Mouse (Mus musculus): ENCODE results near the gene Ppia. TPM values are rescaled to one million over a fixed set of nuclear protein-coding genes. Genes with fewer than 3 reads are reported as not detected.

Gene Ppia
- total RNA-seq, 2 experiments from 2014 or later = 351 to 1,176 TPM

Other genes with a start within 250 kb of the Ppia start
- gene A730071L15Rik, start 215.4 kb upstream of the Ppia start, total RNA-seq (2015; ENCODE audit: low replicate concordance) = not detected in 2 replicates
- gene A730071L15Rik, start 215.4 kb upstream of the Ppia start, total RNA-seq (2017; ENCODE audit: low replicate concordance) = not detected in 2 replicates
- 3.8 and 11.7 TPM in 2 replicates for gene Nudcd3, start 215.0 kb upstream of the Ppia start, total RNA-seq (2015; ENCODE audit: low replicate concordance)
- gene Nudcd3, start 215.0 kb upstream of the Ppia start, total RNA-seq (2017; ENCODE audit: low replicate concordance) = 7.8 and 8.1 TPM in 2 replicates
- gene Npc1l1, start 185.3 kb upstream of the Ppia start, total RNA-seq (2015; ENCODE audit: low replicate concordance) = not detected in 2 replicates
- gene Npc1l1, start 185.3 kb upstream of the Ppia start, total RNA-seq (2017; ENCODE audit: low replicate concordance) = not detected in 2 replicates
- gene Ddx56, start 147.7 kb upstream of the Ppia start, total RNA-seq (2015; ENCODE audit: low replicate concordance) = 4.0 and 16.9 TPM in 2 replicates
- 3.3 and 9.0 TPM in 2 replicates for gene Ddx56, start 147.7 kb upstream of the Ppia start, total RNA-seq (2017; ENCODE audit: low replicate concordance)
- 10.0 and 11.7 TPM in 2 replicates for gene Tmed4, start 140.6 kb upstream of the Ppia start, total RNA-seq (2015; ENCODE audit: low replicate concordance)
- 7.4 and 13.2 TPM in 2 replicates for gene Tmed4, start 140.6 kb upstream of the Ppia start, total RNA-seq (2017; ENCODE audit: low replicate concordance)
- gene Ogdh, start 123.8 kb upstream of the Ppia start, total RNA-seq (2015; ENCODE audit: low replicate concordance) = 78.6 and 82.6 TPM in 2 replicates
- gene Ogdh, start 123.8 kb upstream of the Ppia start, total RNA-seq (2017; ENCODE audit: low replicate concordance) = 88.5 and 94.4 TPM in 2 replicates
- 9.8 and 12.9 TPM in 2 replicates for gene Zmiz2, start 26.4 kb upstream of the Ppia start, total RNA-seq (2015; ENCODE audit: low replicate concordance)
- gene Zmiz2, start 26.4 kb upstream of the Ppia start, total RNA-seq (2017; ENCODE audit: low replicate concordance) = 1.5 and 3.1 TPM in 2 replicates
- 53.3 and 54.0 TPM in 2 replicates for gene H2afv, start 29.0 kb downstream of the Ppia start, total RNA-seq (2015; ENCODE audit: low replicate concordance)
- 32.3 and 44.9 TPM in 2 replicates for gene H2afv, start 29.0 kb downstream of the Ppia start, total RNA-seq (2017; ENCODE audit: low replicate concordance)
- gene Purb, start 60.5 kb downstream of the Ppia start, total RNA-seq (2015; ENCODE audit: low replicate concordance) = 16.1 and 21.9 TPM in 2 replicates
- 13.0 and 19.0 TPM in 2 replicates for gene Purb, start 60.5 kb downstream of the Ppia start, total RNA-seq (2017; ENCODE audit: low replicate concordance)
- 19.2 and 20.8 TPM in 2 replicates for gene Myo1g, start 105.5 kb downstream of the Ppia start, total RNA-seq (2015; ENCODE audit: low replicate concordance)
- 18.7 and 20.8 TPM in 2 replicates for gene Myo1g, start 105.5 kb downstream of the Ppia start, total RNA-seq (2017; ENCODE audit: low replicate concordance)
- 9.8 and 11.0 TPM in 2 replicates for gene Ccm2, start 131.4 kb downstream of the Ppia start, total RNA-seq (2015; ENCODE audit: low replicate concordance)
- 10.3 and 15.7 TPM in 2 replicates for gene Ccm2, start 131.4 kb downstream of the Ppia start, total RNA-seq (2017; ENCODE audit: low replicate concordance)
- gene Nacad, start 190.6 kb downstream of the Ppia start, total RNA-seq (2015; ENCODE audit: low replicate concordance) = 0.19 and 2.3 TPM in 2 replicates
- gene Nacad, start 190.6 kb downstream of the Ppia start, total RNA-seq (2017; ENCODE audit: low replicate concordance) = not detected in 2 replicates
- 8.8 and 10.4 TPM in 2 replicates for gene Tbrg4, start 210.6 kb downstream of the Ppia start, total RNA-seq (2015; ENCODE audit: low replicate concordance)
- gene Tbrg4, start 210.6 kb downstream of the Ppia start, total RNA-seq (2017; ENCODE audit: low replicate concordance) = 10.3 and 18.3 TPM in 2 replicates
- not detected in 2 replicates for gene Wap, start 223.2 kb downstream of the Ppia start, total RNA-seq (2015; ENCODE audit: low replicate concordance)
- gene Wap, start 223.2 kb downstream of the Ppia start, total RNA-seq (2017; ENCODE audit: low replicate concordance) = not detected in 2 replicates
- not detected in 2 replicates for gene Ramp3, start 243.1 kb downstream of the Ppia start, total RNA-seq (2015; ENCODE audit: low replicate concordance)
- gene Ramp3, start 243.1 kb downstream of the Ppia start, total RNA-seq (2017; ENCODE audit: low replicate concordance) = not detected in 2 replicates

Measured in erythroblast, adult 5-6 weeks (primary cell).